Mouse (Mus musculus) myocyte (in vitro differentiated cells): Measurements from ENCODE around the gene Stk35.

Source experiments
- E2F4 ChIP-seq: IDR thresholded peaks from one replicate; pipeline ENCODE4 v1.6.1; 2011; ENCODE audit warnings: mild to moderate bottlenecking, control low read depth, moderate library complexity; ENCODE audit not compliant: insufficient read depth
- POLR2A ChIP-seq: IDR thresholded peaks from one replicate; pipeline ENCODE4 v1.6.1; 2011; ENCODE audit warnings: low read depth, mild to moderate bottlenecking, control low read depth, moderate library complexity; ENCODE audit not compliant: insufficient read length
- USF1 ChIP-seq: IDR thresholded peaks from one replicate; pipeline ENCODE4 v1.6.1; 2011; ENCODE audit warnings: low read depth, mild to moderate bottlenecking, control low read depth, moderate library complexity

DNA sequence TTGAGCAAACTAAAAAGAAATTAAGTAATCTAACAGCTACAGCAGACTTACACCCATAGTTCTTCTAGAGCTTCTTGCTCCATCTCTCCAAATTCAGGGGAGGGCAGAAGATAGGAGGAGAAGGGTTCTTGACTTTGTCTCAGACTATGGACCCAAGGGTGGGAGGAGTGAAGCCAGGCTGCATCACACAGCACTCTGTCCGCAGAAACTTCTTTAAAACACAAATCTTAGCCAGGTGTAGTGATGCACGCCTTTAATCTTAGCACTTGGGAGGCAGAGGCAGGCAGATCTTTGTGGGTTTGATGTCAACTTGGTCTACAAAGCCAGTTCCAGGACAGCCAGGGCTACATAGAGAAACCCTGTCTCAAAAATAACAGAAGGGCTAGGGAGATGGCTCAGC is 3.8 kb upstream of the Stk35 start:
- TF ChIP-seq POLR2A (no peak), E2F4 (no peak), USF1 (no peak)
